ENCODE assay signal across 1 mouse cellular context in the genomic region with DNA sequence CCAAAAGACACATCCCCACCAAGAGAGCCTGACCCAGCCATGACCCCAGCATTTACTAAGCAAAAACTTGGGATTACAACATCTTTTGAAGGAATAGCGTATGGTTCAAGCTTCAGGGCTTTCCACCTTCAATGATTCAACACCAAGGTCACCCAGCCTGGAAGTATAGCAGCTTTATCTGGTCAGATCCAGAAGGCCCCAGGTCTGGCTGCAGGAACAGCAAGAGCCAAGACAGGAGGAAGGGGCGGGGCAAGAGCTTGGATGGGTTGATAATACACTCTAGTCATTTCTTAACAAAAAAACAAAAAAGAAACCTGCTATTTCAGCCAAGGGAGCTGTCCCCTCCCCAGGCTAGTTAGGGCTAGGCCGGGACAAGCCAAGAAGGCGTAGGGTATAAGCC.
TF ChIP-seq lines count a peak whose summit lies in the region.

No protein-coding gene starts in this region.

TF ChIP-seq in ES-E14, 5 proteins besides CTCF, POLR2A, EP300 and RAD21:
- TF ChIP-seq MAFK (IDR thresholded peaks at IDR 0.05; ENCODE audit: insufficient read depth, low read depth, low read length) = no peak
- TF ChIP-seq ZNF384 (IDR thresholded peaks at IDR 0.05; ENCODE audit: low read depth, low read length) = no peak
- TF ChIP-seq CHD2 (IDR thresholded peaks at IDR 0.05; ENCODE audit: low read depth, low read length) = no peak
- TF ChIP-seq HCFC1 (IDR thresholded peaks at IDR 0.05; ENCODE audit: borderline replicate concordance, insufficient read depth, low read length) = no peak
- no peak for TF ChIP-seq ZC3H11A (IDR thresholded peaks at IDR 0.05; ENCODE audit: borderline replicate concordance, low read depth, low read length)
